Mouse (Mus musculus) stomach, adult 2 months (tissue): ENCODE measurements around the gene Sec22b. TPM values are rescaled to one million over a fixed set of nuclear protein-coding genes. Genes with fewer than 3 reads are reported as not detected.

ENCODE experiments used
- polyA plus RNA-seq: library from polyadenylated mRNA; depleted of rRNA; stranded (reverse); fragments of >200 nt; gene quantifications from 2 replicates; pipeline ENCODE4 v1.2.3, GENCODE M21; 2012; rRNA removed

The Sec22b gene
- 6.4 and 6.5 TPM in 2 replicates for polyA plus RNA-seq

DNA sequence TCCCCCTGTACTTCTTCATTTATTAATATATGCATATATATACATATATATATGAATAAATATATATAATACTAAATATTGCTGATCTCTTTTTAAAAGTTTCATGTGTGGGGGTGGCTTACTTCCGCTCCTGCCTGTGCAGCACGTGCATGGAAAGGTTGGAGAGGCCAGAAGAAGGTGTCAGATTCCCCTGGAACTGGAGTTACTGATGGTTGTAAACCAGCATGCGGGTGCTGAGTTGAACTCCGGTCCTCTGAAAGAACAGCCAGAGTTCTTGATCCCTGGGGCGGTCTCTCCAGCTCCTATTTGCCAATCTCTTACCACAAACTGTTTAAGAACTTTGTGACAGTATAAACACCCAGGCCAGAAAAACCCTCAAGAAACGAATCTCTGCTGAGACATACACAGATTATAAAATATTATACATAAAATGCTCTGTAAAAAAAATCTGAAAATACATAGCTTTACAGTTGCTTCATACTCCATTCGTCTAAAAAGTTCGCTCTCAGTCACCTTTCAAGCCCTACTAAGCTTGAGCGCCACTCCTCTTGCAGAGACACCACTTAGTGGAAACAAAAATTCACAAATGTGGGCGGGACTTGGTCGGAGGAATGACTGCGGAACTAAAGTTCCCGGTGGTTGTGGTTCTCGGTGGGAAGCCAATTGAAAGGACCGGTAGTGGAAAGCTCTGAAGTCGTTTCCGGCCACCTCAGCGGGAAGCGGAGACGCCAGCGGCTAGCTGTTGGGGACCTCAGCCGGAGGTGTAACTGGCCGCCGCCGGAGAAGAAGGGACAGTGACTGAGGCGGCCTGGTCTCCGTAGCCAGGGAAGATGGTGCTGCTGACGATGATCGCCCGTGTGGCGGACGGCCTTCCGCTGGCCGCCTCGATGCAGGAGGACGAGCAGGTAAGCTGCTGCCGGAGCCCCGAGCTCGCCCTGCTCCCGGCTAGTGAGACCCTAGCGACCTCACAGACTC lies at the start of gene Sec22b:
Gene Sec22b (plus strand): TSS at position 675 of the 975 bp plus-strand sequence.

DNA sequence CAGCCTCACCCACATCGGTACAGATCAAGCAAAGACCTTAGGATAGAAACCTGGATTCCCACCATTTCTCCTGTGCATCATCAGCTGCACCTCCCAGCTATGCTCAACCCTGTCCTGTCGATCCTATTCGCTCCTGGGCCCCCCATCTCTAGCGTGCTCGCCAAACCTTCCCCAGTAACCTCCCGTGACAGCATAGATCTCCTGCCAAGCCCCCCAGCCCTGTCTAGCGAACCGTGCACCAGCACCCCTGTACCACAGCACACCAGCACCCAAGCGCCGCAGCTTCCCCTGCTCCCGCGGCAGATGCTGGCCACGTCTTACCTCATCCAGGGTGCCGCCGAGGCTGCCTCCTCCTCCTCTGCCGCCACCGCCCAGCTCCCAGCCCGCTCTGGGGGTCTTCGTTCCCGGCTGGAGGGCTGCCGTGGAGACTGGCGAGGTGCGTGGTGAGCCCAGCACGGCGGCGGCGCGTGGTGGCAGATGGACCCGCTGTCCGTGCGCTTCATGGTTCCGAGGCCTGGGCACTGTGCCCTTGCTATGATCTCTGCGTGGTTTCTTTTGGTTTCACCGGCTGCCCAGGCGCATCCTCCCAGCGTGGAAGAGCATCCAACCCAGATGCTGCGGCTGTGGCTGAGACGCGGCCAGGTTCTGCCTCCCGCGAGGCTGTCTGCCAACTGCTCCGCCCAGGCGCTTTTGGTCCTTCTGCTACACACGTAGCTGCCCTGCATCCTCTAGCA lies 12.7 kb upstream of the Sec22b start, which contains the start of gene Pde4dip:
Gene Pde4dip (minus strand): TSS at position 540 of the 734 bp plus-strand sequence.

Other genes with a start within 250 kb of the Sec22b start
- gene Prkab2, start 243.0 kb upstream of the Sec22b start, polyA plus RNA-seq, result 1.7 and 3.0 TPM in 2 replicates
- not detected in 2 replicates for gene Gm17651, start 226.5 kb upstream of the Sec22b start, polyA plus RNA-seq
- gene Pde4dip, start 12.5 kb upstream of the Sec22b start, polyA plus RNA-seq, result 12.0 and 20.9 TPM in 2 replicates
- 5.1 and 7.1 TPM in 2 replicates for gene Notch2, start 112.3 kb downstream of the Sec22b start, polyA plus RNA-seq